Mouse (Mus musculus) 3134 (cell line): ENCODE measurements around the gene Bfsp1.
A peak's percentile ranks its signal among the peaks of the same experiment; 100 is the strongest.

ENCODE experiments used
- DNase-seq: peaks from one replicate; pipeline ENCODE4 v3.0.0-alpha.2; 2011; ENCODE audit warnings: low spot score; ENCODE audit not compliant: insufficient read length; ENCODE audit errors: extremely low read depth

Gene Bfsp1

DNA sequence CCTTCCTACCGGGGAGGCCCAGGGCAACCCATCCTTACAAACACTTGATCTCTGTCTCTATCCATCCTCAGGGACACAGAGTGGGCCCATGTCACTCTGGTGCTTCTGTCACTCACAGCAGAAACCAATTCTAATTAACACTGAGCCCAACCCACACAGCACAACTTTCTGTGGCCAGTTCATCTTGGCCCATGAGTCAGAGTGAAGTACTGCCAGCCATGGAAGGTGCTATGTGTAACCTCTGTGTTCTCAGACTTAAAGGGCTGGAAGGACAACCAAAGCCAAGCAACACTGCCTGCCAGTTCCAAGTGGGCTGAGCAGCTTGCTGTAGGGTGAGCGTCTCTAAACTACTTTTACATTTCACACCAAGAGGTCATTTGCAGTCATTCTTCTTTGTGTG is 3.8 kb downstream of the Bfsp1 start:
- no peak for DNase-seq

DNA sequence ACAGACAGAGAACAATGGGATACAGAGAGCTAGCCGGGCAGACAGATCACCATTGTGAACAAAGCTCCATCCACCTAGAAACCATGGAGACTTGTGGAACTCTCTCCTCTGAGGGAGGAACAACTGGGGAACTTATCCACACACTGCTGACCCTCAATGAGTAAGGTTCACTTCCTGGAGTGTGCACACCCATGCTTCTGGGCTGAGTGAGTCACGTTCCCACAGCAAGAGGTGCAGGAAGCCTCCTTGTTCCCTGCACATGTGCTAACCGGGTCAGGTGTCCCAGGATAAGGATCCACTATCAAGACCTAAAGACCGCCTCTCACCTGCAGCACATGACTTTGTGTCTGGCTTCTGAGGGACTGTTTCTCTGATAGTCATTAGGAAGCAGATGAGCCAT is 9.5 kb downstream of the Bfsp1 start:
- no peak for DNase-seq

DNA sequence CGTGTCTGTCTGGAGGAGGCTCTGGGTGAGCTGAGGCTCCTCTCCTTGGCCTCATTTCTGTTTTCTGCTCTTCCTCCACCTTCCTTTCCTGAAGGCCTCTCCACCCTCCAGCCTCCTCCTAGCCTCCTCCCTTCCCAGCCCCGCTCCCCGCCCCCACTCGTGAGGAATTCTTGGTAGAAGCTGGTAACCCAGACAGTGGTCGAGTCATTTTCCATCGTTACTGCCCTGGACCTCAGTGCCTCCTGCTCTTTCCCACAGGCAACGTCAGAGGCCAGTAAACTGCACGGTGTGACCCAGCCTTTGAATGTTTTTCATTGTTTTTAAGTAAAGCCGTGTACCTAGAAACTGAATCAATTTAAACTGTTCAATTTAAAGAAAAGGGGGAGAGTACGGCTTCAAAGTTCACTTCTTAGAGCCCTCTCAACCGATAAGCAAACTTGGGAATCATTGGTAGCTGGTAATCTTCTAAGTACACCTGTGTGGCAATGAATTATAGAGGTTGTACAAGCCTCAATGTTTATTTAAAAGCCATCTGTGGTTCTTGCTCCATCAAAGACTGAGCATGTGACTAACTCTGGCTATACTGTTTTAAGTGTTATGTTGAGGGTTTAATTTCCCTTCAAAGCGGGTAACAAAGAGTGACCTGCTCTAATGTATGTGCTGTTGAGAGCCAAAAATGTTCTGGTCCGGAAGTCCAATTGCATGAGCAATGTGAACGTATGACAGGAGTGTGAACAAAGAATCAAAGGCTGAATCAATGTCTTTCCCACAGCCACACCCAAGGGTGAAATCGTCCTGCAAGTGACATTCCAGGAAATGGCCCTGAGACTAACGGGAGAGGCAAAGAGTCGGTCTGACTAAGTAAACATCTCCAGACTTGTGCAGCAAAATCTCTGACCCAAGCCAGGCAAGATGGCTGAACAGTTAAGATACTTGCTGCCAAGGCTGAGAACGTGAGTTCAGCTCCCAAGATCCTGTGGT is 10.4 kb downstream of the Bfsp1 start:
- peak; percentile 28 for DNase-seq

DNA sequence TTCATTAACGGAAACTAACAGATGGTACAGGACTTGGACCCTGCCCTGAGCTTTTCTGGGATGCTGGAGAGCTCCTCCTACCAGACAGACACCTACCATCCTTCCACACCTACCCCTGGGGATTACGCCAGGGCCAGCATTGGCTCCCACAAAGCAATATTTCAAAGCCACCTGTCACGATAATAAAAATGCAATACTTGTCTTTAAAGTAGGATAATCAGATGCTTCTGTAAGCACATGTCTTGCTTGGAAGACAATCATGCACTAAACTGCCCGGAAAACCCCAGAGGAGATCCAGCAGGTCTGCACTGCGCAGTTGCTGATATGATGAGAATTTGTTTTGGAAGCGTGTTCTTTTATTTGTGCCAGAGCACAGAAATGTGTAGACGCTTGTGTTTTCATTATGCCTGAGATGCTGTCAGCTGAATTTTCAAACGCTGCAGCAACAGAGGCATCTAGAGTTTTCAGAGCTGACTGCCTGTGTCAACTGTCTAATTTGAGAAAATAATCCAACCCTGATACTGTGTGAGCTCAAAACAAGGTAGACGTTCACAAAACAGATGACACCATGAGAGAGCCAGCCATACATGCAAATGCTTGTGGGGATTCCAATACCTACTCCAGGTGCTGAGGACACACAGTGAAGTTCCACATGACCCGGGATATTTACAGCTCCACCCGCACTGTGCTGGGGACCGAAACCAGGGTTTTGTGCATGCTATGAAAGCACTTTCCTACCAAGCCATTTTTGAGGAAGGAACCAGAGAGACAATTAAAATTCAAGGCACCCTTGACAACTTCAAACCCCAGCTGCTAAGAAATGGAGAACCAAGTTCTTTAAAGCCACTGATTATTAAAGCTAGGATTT is 11.4 kb downstream of the Bfsp1 start:
- no peak for DNase-seq

DNA sequence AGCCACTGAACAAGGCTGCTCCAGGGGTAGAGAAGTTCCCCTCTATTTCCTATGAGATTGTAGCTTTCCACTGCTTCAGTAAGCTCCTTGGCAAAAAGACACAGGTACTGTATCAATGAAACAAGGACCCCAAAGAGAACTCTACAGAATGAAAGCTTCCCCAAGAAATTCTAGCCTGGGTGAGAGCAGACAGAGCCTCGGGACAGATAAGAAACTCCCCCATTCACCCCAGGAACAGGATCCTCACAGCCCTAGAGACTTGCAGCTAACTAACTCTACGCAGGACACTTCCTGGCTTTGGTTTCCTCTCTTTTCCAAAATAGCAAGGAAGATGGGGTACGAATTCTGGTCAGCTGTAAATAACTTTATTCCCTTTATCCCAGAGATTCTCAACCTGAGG is 15.7 kb downstream of the Bfsp1 start:
- DNase-seq = no peak

DNA sequence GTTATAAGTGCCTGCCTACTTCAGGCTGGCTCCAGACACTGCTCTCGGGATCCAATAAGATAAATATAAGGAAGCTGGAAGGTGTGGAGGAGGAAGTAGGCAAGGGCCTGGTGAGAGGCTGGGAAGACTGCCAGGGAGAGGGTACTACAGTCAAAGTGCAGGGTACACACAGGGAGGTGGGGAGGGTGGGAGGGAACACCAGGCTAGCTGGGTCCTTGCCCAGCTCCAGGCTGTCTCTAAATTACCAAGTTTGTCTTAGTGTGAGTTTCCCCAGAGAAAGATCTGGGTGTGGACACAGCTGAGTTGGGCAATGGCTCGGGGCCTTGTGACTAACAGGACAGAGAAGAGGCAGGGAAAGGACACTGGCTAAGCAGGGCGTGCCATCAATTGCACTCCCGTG is 16.2 kb downstream of the Bfsp1 start:
- peak; percentile 58 for DNase-seq

DNA sequence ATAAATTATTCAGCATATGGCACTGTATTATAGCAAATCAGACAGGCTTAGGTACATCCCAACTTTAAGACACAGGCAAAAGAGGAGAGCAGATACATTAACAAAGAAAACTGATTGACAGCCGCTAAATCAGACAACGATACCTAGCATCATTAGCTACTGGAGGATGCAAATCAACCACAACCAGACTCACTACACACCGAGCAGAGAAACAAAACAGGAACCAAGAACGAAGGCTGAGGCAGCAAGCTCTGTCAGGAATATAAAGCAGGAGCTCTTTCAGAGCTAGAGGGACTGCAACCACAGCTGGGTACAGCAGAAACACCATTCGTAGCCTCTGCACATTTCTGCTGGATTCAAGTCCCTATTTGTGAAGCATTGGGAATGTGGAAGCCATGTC is 18.2 kb downstream of the Bfsp1 start:
- DNase-seq = no peak

DNA sequence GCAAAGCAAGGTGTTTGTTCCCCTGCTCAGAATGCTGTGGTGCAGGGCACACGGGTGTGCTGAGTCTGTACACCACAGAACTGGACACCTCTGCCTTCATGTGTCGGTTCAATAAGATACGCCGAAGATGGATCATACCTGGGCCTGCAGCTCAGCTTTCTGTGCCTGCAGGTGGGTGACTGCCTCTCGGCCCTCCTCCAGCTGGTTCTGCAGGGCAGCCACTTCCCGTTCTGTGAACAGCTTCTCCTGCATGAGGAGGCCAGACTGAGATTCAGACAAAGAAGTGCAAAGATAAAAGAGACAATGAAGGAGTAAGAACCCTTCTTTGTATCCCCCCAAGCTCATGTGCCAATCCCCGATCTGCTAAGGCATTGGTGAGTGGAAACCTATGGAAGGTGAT is 21.4 kb downstream of the Bfsp1 start:
- DNase-seq = no peak

DNA sequence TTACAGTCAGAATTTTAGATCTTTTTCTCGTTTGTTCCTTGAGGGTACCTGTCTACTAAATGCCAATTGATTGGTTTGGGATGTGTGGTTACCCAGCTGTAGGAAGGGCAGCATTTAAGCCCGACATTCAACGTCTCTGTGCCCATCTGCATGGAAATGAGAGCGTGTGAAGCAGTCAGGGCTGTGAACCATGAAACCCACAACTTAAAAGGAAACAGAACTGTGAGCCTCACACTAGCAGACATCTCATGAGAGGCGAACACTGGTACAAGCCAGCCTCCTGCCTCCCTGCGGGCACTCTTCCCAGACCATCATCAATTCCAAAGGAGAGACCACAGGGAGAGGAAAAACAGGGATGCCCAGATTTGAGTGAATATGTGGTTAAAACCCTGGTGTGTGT is 22.1 kb downstream of the Bfsp1 start:
- no peak for DNase-seq

DNA sequence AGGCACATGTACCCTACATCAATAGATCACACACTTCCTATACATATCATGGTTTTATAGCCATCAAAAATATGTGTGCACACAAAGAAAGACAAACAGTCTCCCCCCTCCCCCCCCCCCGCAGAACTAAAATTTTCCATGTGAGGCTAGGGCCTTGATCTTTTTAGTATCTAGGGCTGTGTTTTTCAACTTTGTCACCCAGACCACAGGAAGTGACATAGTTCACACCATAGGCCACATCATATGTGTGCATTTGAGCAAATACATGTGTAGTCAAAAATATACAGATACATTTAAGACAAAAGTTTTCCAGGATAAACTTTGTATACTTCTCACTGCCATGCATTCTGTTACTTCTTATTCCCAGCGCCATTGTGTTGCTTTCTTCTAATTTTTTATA is 23.5 kb downstream of the Bfsp1 start:
- DNase-seq = no peak

DNA sequence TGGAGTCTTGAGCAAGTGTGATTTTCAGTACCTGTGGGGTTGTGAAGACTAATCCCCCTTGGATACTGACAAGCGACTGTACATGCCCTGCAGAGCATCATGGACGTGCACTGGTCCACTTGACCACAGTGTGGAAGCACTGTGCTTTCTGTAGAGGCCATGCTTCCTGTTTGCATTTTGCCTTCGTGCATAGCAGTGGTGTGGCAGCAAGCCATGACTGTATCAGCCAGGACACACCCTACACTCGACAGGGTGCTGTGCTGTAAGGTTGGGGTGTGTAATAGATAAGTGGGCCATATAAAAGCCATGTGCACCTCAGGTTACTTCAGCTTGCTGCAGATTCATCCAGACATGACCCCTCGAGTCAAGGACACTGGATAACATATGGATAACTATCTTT is 24.3 kb downstream of the Bfsp1 start:
- peak; percentile 29 for DNase-seq

DNA sequence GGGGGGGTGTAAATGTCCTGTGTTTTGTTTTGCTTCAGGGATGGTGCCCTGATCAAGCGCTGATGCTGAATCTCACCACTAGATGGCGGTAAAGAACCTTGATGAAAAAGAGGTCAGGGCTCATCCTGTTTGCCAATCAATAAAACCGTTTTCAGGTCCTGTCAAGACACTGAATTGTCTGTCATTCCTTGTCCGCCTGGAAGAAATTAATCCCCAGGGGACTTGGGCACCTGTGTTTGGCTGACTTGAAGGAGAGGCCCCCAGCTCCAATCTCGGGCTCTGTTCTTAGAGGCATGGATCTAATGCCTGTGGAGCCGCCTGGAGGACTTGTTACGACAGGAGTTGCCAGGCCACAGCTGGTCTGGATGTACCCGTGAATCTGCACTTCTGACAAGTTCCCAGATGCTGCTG is 25.7 kb downstream of the Bfsp1 start:
- peak; percentile 54 for DNase-seq

DNA sequence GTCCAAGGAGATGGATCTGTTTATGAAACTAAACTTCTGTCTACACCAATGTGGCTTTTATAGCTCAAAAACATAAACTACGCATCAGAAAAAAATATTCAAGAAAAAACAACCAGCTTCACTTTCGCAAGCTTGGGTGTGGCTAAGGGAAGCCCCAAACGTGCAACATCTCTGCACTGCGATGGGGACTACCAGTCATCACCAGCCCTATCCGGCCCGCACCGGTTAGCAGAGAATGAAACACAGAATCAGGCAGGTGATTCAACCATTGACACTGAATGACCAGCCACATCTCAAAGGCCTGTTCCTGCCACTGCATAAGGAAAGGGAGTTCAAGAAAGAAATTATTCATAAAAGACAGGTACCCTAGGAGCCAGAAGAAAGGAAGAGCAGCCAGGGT is 27.2 kb downstream of the Bfsp1 start:
- DNase-seq = no peak

DNA sequence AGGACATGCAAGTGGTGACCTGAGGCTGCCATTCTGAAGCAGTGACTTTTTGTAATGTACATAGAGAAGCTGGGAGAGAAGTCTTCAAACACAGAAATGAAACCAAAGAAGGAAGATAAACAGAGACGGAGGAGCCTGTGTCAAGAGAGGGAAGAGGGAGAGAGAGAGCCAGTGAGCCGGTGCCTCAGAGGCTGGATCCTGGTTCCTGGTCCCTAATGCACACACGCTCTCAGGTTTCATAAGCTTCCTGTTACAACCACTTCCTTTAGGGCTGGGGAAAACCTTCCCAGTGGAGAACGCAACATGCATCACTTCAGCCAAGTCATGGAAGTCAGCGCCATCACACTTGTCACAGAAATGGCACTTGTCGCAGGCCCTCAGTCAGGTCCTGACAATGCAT is 28.9 kb downstream of the Bfsp1 start:
- no peak for DNase-seq

DNA sequence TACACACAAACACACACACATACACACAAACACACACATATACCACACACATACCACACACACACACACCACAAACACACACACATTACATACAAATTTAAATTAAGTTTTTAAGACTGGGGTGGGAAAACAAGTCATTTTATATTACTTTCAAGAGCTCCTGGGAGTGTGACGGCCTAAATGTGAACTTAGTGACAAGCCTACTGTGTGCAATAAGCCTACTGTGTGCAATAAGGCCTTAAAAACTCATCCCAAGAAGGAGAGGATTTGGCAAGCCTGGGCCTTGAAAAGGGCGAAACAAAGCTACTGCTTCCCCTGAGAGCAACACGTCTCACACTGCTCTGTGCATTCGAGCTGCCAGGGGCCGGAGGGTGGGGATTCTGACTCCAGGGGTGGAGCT is 30.3 kb downstream of the Bfsp1 start:
- no peak for DNase-seq

DNA sequence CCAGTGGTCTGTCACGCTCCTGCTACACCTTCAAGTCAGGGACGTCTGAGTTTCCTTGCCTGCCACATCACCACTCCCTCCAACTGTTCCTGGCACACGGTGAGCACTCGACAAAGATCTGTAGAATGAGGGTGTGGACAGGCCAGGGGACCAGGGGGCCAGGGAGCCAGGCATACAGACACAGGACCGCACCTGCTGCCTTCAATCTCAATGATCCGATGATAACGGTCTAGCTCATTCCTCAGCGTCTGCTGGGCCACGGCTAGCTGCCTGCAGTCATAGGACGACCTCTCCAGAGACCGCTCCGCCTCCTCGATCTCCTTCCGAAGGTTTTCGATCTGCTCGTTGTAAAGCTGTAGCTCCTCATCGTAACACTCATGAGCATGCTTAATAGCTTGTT is 31.3 kb downstream of the Bfsp1 start:
- DNase-seq = no peak

DNA sequence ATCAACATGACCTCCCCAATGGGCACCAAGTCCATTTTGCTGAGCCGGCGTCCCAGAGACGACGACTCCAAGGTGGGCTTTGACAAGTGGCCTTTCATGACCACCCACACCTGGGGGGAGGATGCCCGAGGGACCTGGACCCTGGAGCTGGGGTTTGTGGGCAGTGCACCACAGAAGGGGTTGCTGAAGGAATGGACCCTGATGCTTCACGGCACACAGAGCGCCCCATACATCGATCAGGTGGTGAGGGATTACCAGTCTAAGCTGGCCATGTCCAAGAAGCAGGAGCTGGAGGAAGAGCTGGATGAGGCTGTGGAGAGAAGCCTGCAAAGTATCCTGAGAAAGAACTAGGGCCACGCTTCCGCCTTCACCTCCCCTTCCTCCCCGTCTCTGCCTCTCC is 49.5 kb downstream of the Bfsp1 start:
- DNase-seq = no peak

DNA sequence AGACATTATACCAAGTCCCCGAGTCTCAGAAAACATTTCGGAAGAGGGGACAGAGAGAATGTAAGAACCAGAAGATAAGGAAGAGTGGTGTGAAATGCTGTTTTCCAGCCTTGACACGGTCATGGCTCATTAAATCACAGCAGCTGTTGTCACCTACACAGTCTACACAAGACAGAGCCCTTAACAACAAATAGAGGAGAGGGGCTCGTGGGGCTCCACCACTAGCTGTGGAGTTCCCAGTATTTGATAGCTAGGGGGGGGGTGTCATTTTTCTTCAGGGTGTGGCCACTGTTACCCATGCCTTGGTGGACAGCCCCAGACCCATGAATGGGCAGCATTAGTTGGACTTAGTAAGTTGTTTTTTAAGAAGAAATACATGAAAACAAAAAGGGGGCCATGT is 50.7 kb downstream of the Bfsp1 start:
- DNase-seq = no peak

DNA sequence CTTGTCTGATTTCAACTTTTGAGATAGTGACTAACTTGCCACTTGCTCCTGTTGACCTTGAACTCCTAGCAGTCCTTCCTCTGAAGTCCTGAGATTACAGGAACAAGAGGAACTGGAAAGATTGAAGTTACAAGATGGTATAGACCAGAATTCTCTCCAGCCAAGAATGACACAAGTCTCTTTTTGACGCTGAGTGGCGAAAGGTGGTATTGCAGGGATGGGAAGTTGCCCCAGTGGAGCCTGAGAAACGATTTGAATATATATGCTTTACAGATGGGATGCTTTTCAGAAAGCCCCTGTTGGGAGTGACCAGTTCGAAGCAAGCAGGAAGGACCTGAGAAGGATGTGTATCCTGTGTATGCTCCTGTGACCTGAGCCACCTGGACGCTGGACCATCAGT is 54.2 kb downstream of the Bfsp1 start:
- DNase-seq = no peak

DNA sequence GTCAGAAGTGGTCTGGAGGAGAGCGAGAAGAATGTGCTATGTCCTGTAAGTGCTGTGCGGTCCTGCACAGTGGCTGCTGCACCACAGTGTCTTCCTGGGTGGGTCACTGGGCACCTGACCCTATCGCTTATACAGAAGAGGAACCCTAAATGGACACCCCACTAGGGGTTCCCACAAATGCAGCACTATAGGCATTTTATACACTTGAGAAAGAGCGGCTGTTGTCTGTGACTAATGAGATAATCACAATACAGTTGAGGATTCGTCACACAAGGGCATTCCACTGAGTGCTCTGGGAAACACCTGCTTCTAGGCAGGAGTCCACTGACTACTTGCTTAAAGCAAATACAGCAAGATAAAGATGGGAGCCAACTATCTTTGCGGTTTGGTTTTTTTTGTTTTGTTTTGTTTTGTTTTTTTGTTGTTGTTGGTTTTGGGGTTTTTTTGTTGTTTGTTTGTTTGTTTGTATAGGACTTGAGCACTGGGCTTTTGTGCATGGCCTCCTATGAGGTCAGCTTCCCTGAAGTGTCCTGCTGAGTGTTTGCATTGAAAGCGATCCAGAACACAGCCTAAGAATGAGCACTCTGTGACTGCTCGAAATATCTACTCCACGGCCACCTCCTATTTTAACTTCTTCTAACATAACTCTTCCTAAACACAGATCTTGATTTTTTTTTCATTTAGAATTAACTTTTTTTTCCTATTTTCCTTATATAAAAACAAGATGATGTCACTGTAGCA is 55.9 kb downstream of the Bfsp1 start:
- no peak for DNase-seq
